Mouse (Mus musculus): ENCODE results near the gene Il11.

The Il11 gene

DNA sequence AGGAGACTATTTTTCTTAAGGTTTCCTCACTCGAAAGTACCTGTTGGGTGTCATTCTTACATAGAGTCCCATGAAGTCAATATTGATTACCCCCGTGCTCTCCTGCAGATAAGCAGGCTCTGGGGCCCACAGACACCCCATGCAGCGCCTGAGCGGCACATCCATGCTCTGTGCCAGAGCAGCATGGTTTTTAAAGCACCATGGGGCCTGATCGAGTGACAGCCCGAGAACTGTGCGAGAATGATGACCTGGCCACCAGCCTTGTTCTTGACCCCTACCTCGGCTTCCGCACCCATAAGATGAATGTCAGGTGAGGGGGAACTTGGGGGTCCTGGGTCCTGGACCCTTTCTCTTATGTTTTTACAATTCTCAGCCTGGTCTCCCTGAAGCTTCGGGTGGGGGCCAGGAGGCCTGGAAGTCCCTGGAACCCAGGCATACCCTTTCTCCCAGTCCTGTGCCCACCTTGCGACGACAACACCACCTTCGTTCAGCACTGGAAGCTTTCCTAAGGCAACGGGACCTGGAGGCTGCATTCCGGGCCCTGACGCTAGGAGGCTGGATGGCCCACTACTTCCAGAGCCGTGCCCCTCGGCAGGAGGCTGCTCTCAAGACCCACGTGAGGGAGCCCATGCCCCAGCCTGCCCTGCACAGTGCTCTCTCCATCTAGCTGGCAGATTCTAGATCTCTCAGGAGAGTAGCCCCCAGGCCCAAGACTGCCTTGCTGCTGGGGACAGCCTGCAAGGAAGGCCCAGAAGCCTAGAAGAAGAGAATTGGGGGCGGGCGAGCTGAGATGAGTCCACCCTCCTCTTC lies 40.8 kb downstream of the Il11 start:
- no peak for DNase-seq

DNA sequence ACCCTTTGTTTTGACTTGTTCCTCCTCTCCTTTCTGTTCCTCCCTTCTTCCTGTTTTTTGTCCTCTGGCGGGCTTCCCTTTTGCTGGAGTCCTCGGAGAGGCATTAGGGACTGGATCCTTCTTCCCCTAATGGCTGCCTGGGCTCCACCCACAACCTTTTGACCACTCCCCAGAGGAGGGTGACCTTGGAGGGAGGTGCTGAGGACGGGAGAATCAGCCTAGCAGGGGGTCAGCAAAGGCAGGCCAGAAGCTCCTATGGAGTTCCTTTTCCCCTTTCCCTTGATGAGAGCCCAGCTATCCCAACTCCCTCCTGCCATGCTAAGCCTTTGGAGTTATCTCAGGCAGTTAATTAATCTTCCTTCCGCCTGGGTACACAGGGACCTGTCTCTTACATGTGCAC lies 41.5 kb downstream of the Il11 start:
- DNase-seq, result peak; percentile 29

DNA sequence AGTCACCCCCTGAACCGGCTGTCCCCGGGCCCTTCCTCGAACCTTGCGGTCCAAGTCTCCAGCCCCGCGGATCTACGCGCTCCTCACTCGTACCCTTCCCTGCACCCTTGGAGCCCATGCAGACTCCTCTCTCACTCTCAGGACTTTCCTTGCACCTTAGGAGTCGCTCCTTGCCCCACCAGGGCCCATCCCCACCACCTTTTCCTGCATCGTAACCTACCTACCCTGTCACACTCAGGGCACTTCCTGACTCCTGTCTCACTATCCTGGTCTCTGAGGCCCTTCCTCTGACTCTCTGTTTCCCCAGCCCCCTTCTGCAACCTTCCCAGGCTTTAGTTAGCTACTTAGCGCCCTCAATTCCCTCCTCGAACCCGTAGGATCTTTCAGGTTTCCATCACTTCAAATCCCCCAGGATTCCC lies 42.3 kb downstream of the Il11 start:
- DNase-seq, result no peak

DNA sequence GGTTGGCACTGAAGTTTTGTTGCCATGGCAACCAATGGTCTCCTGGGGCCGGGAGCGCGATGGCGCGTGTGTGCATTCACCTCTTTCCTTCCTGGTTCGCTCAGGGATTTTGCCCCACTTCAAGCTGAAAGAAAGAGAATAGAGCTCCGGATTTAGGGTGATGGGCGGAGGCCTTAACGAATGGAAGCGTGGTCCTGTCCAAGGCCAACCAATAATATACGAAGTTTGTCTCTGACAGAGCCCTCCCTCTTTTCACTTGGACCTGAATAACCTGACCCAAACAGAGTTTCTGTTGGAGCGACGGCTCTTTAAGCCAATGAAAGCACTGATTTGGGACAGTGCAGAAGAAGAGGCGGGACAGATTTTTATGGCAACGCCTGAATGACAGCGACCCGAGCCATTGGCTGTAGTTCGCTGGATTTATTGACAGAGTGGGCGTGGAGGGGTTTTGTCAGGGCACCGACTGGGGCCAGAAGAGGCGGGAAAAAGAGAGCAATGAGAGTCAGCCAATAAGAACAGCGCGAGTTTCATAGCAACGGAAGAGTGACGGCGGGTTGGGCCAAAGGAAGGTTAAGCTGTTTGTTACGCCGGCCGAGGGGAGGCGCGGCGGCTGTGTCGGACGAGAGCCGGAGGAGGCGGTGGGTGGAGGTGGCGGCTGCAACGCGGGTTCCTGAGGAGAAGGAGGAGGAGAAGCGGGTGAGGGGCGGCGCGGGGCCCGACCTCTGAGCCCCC lies 42.9 kb downstream of the Il11 start, which contains the start of gene Kmt5c:
TSS of gene Kmt5c (plus strand) at position 572 of the 732 bp plus-strand sequence.
- peak; percentile 90 for DNase-seq

DNA sequence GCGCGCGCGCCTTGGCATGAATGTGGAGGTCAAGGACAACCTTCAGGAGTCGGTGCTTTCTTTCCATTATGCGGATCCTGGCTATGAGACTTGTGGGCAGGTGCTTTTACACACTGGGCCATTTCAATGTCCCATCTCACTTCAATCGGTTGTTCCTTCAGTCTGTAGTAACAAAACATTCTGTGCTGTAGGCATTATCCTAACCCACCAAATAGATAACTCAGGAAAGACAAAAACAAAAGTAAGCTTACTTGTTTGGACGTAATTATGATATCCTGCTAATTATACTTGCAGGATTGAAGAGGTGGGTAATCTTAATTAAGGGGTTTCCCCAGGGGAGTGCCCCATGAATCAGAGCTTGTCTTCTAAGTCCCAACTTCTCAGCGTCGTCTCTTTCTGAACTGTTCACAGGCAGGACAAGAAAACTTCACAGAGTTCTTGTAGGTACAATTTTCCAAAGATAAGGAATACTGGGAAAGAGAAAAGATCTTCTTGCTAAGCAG lies 43.6 kb downstream of the Il11 start:
- no peak for DNase-seq

DNA sequence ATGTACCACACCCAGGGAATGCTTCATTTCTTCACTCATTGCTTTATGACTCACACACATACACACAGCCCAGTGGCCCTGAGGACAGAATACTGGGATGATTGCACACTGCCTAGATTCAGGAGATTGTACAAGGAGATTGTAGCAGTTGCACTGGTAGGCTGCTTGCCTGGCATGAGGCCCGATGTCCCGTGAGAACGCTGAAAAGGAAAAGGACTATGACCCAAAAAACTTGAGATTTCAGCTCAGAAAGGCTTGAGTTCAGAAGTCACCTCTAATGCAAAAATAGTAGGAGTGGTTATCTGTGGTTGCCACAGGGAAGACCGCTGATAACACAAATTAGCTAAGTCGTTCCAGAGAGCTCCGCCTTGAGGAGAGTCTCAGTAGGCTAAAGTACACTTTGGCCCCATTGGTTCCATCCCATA lies 49.7 kb downstream of the Il11 start:
- DNase-seq, result no peak

DNA sequence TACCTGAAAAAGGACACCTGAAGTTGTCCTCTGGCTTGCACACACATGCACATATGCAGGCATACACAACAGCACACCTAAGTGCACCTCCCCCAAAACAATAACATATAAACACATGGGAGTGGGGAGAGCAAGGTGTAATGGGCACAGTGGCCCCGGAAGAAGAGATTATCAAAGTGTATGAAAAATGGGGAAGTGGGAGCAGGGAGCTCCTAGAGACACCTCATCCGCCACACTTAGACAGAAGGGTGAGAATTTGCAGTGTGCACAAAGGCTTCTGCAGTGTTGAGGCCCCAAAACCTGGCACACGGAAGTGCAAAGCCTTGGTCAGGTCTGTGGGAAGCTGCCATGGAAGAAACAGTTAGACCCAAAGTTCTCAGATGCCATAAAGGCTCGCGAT lies 51.6 kb downstream of the Il11 start:
- DNase-seq, result no peak

DNA sequence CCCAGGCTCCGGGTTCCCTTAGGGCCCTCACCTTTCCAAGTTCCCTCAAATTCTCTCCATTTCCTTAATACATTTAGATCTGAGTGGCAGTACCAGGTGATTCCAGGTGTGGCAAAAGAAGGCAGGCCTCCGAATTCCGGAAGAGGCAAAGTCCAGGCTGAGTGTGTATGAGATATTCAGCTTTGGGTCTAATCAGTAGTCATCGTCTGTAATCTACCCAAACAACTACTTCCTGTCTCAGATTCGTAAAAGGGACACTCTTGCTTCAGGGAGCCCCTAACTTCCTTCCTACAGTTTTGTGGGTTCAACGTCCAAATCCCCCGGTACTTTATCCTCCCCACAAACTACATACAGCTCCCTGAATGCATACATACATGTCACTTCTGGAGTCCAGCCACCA lies 57.5 kb downstream of the Il11 start, which contains the start of gene Tmem150b:
TSS of gene Tmem150b (minus strand) at position 81 of the 400 bp plus-strand sequence.
- no peak for DNase-seq

DNA sequence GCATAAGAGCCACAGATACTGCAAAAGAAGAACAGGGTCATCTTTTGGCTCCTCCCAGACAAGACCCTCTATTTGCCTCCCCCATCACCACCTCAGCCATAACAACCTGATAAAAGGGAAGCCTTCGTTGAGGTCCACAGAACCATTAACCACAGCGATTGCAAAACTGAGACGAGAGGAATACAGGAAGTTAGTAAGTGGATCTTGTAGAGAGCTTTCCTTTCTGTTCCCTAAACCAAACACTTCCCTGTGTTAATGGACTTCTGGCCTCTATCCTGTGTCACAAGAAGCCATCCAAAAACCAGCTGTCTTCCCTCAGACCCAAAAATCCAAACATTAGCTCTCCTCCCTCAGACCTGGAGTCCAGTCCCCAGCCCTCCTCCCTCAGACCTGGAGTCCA lies 58.3 kb downstream of the Il11 start:
- no peak for DNase-seq

DNA sequence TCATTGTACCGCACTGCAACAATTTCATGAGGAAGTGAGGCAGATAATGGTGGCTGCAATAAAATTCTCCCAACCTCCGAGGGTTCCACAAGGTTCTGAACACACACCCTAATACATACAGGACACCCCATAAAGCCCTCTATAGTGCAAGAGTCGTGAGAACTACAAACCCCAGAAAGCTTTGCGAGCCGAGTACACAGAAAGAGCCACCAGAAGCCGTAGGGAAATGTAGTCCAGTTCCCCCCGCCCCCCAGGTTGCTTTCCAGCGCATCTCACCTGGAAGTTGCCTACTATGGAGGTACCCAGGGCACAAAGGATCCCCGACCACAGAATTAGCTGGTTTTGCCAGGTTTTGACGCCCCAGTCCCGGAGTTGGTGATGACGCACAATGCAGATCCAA lies 59.2 kb downstream of the Il11 start:
- peak; percentile 40 for DNase-seq
